ENCODE assay signal across 8 mouse cellular contexts in genomic region chr17:26506031-26506641, GRCm38 (mm10). TPM values are rescaled to one million over a fixed set of nuclear protein-coding genes. Genes with fewer than 3 reads are reported as not detected.
DNase-seq lines count a peak whose midpoint lies in the region; ATAC-seq and TF ChIP-seq lines count a peak whose summit lies in the region.

No protein-coding gene starts in this region.

- peak; percentile 61 for DNase-seq in cerebellum, adult 11-12 months
- DNase-seq in cerebellum, adult 18-20 months, result peak; percentile 63 to 71
- peak; percentile 50 for DNase-seq in kidney, postnatal 0 days (ENCODE audit: low spot score)
- DNase-seq in midbrain, embryonic 10.5 days (ENCODE audit: low spot score), result no peak
- no peak for DNase-seq in ovary, adult 18-20 months (ENCODE audit: low spot score)

- no peaks in the 10 kb centered on the region for H3K36me3 ChIP-seq in heart, embryonic 11.5 days (ENCODE audit: control insufficient read depth, insufficient read depth, low read length)
- H3K36me3 ChIP-seq in kidney, postnatal 0 days (ENCODE audit: insufficient read depth, low read length), result peaks cover 11% of the 10 kb centered on the region
- peaks cover 21% of the 10 kb centered on the region for H3K36me3 ChIP-seq in midbrain, embryonic 10.5 days

- no peak for TF ChIP-seq CTCF in kidney, postnatal 0 days (IDR thresholded peaks at IDR 0.05; ENCODE audit: low read depth)

- H3K4me1 ChIP-seq in heart, embryonic 11.5 days (ENCODE audit: control insufficient read depth, insufficient read depth, low read length), result peaks cover 51% of the 10 kb centered on the region
- H3K4me1 ChIP-seq in kidney, postnatal 0 days (replicated peaks; ENCODE audit: insufficient read depth, low read length), result peaks cover 29% of the 10 kb centered on the region
- H3K4me1 ChIP-seq in midbrain, embryonic 10.5 days, result peaks cover 71% of the 10 kb centered on the region

- no peak for ATAC-seq in cerebellum, adult (ENCODE audit: insufficient number of reproducible peaks, low FRiP score, low TSS enrichment)
- no peak for ATAC-seq in heart, embryonic 11.5 days (replicated peaks; ENCODE audit: insufficient number of reproducible peaks, low FRiP score, low TSS enrichment)
- ATAC-seq in kidney, postnatal 0 days (replicated peaks; ENCODE audit: low FRiP score, low read depth), result no peak
- ATAC-seq in erythroid progenitor cell, adult 5-6 weeks (replicated peaks; ENCODE audit: low FRiP score, poor library complexity, severe bottlenecking), result no peak

- peak overlapping the region; percentile 83 for H3K4me2 ChIP-seq in heart, embryonic 11.5 days
- H3K4me2 ChIP-seq in kidney, postnatal 0 days (ENCODE audit: low read length), result peak overlapping the region; percentile 69

- H3K9ac ChIP-seq in heart, embryonic 11.5 days (ENCODE audit: low read depth, low read length), result peak overlapping the region; percentile 99
- H3K9ac ChIP-seq in kidney, postnatal 0 days (ENCODE audit: low read depth, low read length), result peak overlapping the region; percentile 90; the same call in 1 of the 2 replicates

- no peaks in the 10 kb centered on the region for H3K27me3 ChIP-seq in heart, embryonic 11.5 days (ENCODE audit: control insufficient read depth, insufficient read depth, low read length)
- H3K27me3 ChIP-seq in kidney, postnatal 0 days (ENCODE audit: insufficient read depth, low read length), result no peaks in the 10 kb centered on the region
- H3K27me3 ChIP-seq in midbrain, embryonic 10.5 days (ENCODE audit: low read depth, poor library complexity, severe bottlenecking), result peaks cover 12% of the 10 kb centered on the region; the same call in 1 of the 2 replicates

- no peak overlapping the region for H3K27ac ChIP-seq in heart, embryonic 11.5 days (ENCODE audit: low read depth, low read length)
- peak overlapping the region; percentile 96 for H3K27ac ChIP-seq in kidney, postnatal 0 days
- no peak overlapping the region for H3K27ac ChIP-seq in midbrain, embryonic 10.5 days (replicated peaks)

- H3K4me3 ChIP-seq in heart, embryonic 11.5 days (ENCODE audit: low read depth, low read length), result peak overlapping the region; percentile 79
- peak overlapping the region; percentile 75 for H3K4me3 ChIP-seq in kidney, postnatal 0 days (replicated peaks; ENCODE audit: low read depth, low read length)
- peak overlapping the region; percentile 83 for H3K4me3 ChIP-seq in midbrain, embryonic 10.5 days

- 66% methylated on average over 14 of the region's 14 CpGs for WGBS in heart, embryonic 11.5 days (ENCODE audit: insufficient replicate concordance)
- 51% methylated on average over 14 of the region's 14 CpGs for WGBS in kidney, postnatal 0 days
- WGBS in midbrain, embryonic 10.5 days, result 85% methylated on average over 14 of the region's 14 CpGs

- no peaks in the 10 kb centered on the region for H3K9me3 ChIP-seq in heart, embryonic 11.5 days (replicated peaks; ENCODE audit: control insufficient read depth, low read length)
- H3K9me3 ChIP-seq in kidney, postnatal 0 days (replicated peaks; ENCODE audit: low read length), result no peaks in the 10 kb centered on the region
- no peaks in the 10 kb centered on the region for H3K9me3 ChIP-seq in midbrain, embryonic 10.5 days (replicated peaks)

RNA-seq across cellular contexts. Expression of gene Ergic1, which starts 55.2 kb away (rescaled TPM):
- polyA plus RNA-seq in heart, embryonic 11.5 days (2014; fragmentation: Nextera tagmentation; extraction: Ambion mirVana), result 147 TPM in 2 replicates
- 103 and 107 TPM in 2 replicates for polyA plus RNA-seq in kidney, postnatal 0 days (2015; fragmentation: Nextera tagmentation; extraction: Ambion mirVana)
- polyA plus RNA-seq in midbrain, embryonic 10.5 days (2016; fragmentation: Nextera tagmentation; extraction: Ambion mirVana), result 104 and 113 TPM in 2 replicates
- 6.7 and 12.6 TPM in 2 replicates for total RNA-seq in erythroid progenitor cell, adult 5-6 weeks (2015; ENCODE audit: low replicate concordance)
- 3.7 and 3.9 TPM in 2 replicates for total RNA-seq in erythroid progenitor cell, adult 5-6 weeks (2017; ENCODE audit: low replicate concordance)

RNA-seq across cellular contexts. Expression of gene Dusp1, which starts 55.8 kb away (rescaled TPM):
- 30.0 and 33.9 TPM in 2 replicates for polyA plus RNA-seq in heart, embryonic 11.5 days (2014; fragmentation: Nextera tagmentation; extraction: Ambion mirVana)
- 28.3 and 31.5 TPM in 2 replicates for polyA plus RNA-seq in kidney, postnatal 0 days (2015; fragmentation: Nextera tagmentation; extraction: Ambion mirVana)
- polyA plus RNA-seq in midbrain, embryonic 10.5 days (2016; fragmentation: Nextera tagmentation; extraction: Ambion mirVana), result 21.7 and 28.8 TPM in 2 replicates
- 156 and 175 TPM in 2 replicates for total RNA-seq in erythroid progenitor cell, adult 5-6 weeks (2015; ENCODE audit: low replicate concordance)
- 20.0 and 35.4 TPM in 2 replicates for total RNA-seq in erythroid progenitor cell, adult 5-6 weeks (2017; ENCODE audit: low replicate concordance)

Comparison
In these comparisons a context has a peak if more than half of its experiments do, and no peak if none do; other contexts are left out.
1. DNase-seq: peak in cerebellum, adult 11-12 months (single experiment), cerebellum, adult 18-20 months (2 of 2) and kidney, postnatal 0 days (single experiment); none in midbrain, embryonic 10.5 days (single experiment) and ovary, adult 18-20 months (single experiment).
2. Peak in every context shown above with its lines, with median percentiles within 50 percentile points of each other: H3K4me3 ChIP-seq.